Mouse (Mus musculus) heart, postnatal 14 days (tissue): Measurements from ENCODE around the gene Crtc1. TPM values are rescaled to one million over a fixed set of nuclear protein-coding genes. Genes with fewer than 3 reads are reported as not detected.

ENCODE experiments used
- DNase-seq, 2 experiments: peaks; one replicate each; pipeline ENCODE4 v3.0.0; 2021 to 2022
- intact Hi-C: fragments of 180-260 bp; cut with DNase I; formaldehyde crosslinking; loops from one replicate; pipeline ENCODE4 v1.15.1; 2025
- total RNA-seq, 2 experiments: library from RNA; stranded (reverse); gene quantifications; 2 replicates each; pipeline ENCODE4 v1.2.3; 2021

Crtc1 gene
- total RNA-seq, 2 experiments from 2014 or later: 7.7 to 9.5 TPM

DNA sequence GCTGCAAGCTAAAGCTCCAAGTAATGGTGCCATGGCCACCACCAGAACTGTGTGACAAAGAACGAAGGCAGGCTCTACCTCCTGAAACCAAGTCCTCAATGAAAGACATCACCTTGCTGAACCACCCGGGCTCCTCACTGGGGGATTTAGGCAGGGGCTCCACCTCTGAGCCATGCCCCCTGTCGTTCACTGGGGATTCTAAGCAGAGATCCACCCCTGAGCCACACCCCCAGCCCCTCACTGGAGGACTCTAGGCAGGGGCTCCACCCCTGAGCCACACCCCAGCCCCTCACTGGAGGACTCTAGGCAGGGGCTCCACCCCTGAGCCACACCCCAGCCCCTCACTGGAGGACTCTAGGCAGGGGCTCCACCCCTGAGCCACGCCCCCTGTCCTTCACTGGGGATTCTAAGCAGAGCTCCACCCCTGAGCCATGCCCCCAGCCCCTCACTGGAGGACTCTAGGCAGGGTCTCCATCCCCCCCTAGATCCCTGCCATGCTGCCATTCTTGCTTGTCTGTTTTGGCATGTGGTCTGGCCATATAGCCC, 6.3 kb downstream of the Crtc1 start:
- intact Hi-C loops: no loop called here
- no peak for DNase-seq

DNA sequence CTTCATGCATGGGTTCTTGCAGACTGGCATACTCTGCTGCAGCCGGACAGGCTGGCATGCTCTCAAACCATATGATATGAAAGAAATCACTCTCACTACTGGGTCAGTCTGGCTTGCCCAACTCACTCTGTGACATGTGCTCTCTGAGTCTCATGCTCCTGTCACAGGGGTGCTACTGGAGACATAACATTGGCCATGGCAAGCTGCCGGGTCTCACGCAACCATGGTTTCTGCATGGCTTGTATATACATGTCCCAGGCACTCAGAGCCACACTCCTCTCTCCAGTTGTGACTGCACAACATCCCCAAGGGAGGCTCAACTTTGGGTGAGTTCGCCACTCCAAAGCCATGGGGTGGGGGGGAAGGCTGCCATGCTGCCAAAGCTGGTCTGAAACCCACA, 8.2 kb downstream of the Crtc1 start:
- intact Hi-C loops: no loop called here
- no peak for DNase-seq

DNA sequence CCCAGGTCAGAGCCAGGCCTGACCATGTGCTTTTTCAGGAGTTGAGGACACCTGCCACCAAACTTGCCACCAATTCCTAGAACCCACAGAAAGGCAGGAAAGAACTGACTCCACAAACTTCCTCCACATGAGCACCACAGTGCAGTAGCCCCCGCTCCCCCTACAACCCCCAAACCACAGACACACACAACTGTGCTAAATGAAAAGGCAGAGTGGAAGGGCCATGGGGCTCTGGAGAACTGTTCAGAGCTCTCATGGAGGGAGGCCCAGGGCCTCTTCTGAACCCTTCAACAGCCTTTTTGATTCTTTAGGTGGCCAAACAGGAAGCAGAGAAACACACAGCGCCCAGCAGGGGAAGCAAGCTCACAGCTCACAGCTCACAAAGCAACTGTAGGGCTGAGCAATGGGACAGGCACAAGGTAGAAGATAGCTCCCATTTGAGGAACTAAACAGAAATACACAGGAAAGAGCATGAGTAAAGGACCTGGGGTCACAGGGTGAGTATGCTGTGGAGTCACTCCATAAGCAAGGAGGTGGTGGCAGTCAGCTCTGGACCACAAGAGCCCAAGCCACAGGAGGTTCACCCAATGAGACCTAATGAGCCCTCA, 13.0 kb downstream of the Crtc1 start:
- intact Hi-C loops: no loop called here
- no peak for DNase-seq

DNA sequence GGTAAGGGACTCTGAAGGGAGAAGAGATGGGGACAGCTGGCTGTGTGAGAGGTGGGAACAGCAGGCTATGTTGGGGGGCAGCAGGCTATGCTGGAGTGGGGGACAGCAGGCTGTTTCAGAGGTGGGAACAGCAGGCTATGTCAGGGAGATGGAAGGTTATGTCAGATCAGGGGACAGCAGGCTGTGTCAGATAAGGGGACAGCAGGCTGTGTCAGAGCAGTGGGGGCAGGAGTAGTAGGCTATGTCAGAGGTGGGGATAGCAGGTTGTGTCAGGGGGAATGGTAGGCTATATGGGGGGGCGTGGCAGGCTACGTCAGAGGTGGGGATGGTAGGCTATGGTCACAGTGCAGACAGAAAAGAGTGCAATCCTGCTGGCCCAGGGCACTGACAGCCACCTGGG, 16.7 kb downstream of the Crtc1 start:
- intact Hi-C loops: no loop called here

DNA sequence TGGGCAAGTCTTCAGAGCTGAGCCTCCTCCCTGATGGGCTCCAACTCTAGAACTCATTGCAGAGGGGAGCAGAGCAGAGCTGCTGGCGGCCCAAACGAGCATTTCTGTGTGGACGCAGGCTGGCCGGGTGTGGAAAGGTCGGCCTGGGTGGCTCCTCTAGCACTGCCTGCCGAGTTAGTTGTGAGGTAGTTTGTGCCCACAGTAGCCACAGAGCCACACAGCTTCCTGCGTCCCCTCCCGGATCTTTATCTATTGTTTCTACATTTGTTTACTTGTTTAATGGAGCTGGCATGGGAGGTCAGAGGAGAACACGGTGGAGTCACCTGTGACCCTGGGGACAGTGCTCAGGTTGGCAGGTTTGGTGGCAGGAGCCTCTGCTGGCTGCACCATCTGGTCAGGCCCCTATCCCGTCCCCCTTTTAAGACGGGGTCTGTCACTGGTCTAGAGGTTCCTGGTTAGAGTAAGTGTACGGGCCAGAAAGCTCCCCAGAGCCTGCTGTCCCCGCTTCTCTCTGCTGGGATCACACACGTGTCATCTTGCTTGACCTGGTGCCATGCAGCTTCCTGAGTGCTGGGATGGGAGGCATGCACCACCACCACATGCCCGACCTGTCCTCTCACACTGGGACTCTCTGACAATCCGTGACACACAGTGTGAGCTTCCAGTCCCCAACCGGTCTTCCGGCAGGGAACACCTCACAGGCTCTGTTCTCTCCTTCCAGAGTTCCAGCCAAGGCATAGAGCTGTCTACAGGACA, 17.9 kb downstream of the Crtc1 start:
- no peak for DNase-seq
- intact Hi-C loops: no loop called here

More for the DNA sequence above, 16.7 kb downstream of the Crtc1 start:
- no peak for DNase-seq

DNA sequence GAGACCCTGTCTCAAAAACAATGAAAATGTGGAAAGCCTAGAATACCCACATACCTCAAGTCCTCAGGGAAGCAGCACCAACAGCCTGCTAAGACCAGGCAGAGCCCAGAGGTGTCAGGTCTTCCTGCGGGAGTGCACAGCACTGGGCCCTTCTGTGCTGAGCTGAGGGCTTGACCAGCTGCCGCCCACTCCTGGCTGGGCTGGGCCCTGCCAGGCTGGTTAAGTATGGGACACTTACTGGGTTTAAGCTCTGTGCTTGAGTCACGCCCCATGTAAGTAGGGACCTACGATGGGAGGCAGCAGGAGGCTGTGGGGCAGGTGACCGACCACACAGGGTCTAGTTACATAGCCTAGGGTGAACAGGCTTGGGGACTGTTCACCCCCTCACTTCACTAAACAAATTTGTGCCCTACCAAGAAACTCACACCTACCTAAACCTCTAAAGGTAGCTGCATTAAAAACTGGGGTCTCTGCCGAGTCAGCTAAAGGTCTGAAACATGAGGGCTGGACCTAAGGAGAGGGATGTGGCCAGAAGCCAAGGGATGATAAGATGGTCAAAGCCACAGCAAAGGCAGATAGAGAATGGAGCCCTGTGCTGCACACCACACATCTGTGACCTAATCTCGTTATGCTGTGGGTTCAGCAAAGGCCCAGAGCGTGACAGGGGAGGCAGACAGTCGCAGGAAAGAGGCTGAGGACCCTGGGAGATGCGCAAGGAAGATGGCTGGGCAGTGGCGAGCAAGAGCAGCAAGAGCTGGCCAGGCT, 19.3 kb downstream of the Crtc1 start:
- DNase-seq: no peak
- intact Hi-C loops: no loop called here

DNA sequence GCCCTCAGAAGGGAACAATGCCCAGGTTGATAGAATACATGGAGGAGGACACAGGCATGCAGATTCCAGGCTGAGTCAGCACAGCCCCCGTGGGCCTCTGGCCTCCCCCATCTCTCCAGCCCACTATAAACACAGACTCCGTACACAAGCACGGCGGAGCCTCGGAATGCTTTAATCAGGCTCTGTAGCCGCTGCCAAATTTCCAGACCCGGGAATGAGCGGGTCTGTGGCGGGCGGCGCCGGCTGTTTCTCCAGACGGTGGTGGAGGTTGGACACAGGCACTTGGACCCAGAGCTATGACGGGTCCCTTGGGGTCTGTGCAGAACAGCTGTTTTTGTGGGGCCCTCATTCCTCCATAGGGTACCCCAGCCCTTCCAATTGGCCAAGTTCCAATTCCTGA, 20.4 kb downstream of the Crtc1 start:
- DNase-seq: peak; percentile 39 to 53
- intact Hi-C loops: no loop called here

DNA sequence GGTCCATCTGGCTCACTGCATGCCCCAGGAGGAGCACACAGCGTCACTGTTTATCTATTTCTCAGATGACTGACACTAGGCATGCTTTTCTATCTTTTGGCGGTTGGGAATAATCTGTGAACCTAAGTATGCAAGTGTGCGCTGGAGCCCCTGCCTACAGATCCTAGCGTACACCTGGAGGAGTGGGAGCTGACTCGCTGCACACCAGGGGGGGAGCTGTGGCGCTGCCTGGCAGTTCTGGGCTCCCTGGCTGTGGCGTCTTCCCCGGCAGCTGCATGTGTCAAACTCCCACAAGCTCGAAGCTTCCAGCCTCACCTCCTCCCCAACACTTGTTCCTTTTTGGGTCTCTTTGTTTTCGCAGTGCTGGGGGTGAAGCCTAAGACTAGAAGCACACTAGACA, 21.5 kb downstream of the Crtc1 start:
- intact Hi-C loops: no loop called here
- no peak for DNase-seq

DNA sequence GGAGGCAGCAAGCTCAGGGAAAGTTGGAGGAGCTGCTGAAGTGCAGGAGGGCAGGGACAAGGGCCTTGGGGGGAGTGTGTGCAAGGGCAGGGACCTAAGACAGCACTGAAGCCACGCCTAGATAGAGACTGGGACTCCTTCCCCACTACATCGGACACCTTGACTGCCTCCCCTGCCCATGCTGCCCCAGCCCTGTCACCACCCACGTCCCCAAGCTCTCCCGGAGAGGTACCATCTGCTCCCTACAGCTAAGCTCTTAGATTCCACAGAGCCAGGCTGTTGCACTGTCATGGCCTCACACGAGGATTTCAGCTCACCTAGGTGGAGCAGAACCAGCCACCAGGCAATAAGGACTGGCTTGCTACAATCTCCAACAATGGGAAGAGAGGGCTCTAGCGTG, 22.4 kb downstream of the Crtc1 start:
- intact Hi-C loops: no loop called here

DNA sequence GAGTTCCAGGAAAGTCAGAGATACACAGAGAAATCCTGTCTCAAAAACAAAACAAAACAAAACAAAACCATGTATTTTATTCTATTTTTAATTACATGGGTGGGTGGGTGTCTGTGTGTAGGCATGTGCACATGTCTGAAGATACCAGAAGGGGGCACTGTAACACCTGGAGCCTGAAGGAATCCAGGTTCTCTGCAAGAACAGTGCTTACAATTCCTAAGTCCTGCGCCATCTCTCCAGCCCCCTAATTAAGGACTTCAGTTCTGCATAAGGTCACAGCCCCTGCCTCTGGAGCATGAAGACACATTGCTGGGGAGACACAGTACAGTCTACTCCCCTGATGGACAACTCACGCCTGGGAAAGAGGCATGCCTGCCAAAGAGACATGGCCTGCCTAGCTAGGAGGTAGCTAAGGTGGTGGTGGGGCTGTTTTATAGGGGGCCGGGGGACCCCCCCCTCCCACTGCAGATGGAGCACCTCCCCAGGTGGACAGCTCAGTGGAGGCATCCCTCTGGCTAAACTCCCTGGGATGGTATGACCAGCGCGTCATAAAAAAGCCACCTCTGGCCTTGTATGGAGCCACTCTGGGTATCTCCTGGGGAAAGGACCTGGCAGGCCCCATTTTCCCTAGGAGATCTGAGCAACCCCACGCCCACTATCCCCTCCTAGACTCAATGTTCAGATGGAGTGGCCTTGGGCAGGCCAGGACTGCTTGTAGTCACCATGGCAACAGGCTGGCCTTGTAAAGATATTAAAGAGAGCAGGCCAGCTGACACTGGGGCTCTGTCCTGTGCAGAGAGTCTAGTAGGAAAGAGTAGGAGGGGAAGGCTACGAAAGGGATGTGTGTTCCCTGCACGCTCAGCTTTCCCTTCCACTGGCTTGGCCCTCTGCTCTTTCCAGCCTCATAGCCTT, 23.6 kb downstream of the Crtc1 start:
- intact Hi-C loops: loop anchor here (2.0 kb wide), 1 partner anchor 87 kb away; no protein-coding TSS in a partner anchor
- peak in 1 of 2 experiments; percentile 29 for DNase-seq

More for the DNA sequence above, 22.4 kb downstream of the Crtc1 start:
- no peak for DNase-seq

DNA sequence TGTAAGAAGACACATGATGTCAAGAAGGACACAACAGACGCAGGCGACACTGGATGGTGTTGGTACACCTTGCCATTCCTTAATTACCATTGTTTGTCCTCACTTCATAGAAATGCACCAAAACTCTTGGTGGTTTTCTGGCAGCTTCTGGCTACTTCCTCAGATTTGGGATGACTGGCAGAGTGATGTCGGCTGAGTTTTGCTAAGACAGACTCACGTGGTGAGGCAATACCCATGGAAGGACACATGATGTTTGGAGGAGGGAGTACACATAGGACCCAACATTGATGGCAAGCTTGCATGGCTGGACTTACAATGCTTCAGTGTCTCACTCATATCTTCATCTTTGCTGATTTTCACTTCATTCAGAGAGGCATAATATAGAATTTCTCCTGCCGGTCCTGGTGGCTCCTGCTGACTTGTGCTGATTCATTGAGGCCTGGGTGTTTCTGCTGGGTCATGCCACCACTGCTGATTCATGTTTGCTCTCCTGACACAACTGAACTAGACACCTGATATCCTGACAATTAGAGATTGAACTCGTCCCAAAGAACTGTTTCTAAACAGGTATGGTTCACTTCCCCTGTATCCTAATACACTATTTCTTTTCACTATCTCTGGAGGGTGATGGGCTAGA, 25.0 kb downstream of the Crtc1 start:
- no peak for DNase-seq
- intact Hi-C loops: loop anchor here (2.0 kb wide), 1 partner anchor 88 kb away; no protein-coding TSS in a partner anchor

DNA sequence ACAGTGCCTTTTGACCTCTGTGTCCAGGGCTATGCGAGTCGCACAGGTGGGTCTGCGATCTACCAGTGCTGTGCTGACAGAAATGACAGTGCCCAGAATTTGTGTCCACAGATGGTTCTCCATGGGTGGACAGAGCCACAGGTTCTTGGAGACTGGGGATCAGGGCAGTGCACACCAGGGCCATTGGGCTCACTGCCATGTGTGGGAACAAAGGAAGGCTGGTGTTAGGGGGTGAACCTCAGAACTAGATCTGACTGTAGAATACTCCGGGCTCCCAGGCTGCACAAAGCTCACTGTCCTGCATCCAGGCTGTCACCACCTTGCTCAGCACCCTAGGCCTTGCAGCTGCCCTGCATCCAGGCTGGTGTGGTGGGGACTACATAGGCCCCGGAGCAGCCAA, 29.1 kb downstream of the Crtc1 start:
- no peak for DNase-seq
- intact Hi-C loops: no loop called here

DNA sequence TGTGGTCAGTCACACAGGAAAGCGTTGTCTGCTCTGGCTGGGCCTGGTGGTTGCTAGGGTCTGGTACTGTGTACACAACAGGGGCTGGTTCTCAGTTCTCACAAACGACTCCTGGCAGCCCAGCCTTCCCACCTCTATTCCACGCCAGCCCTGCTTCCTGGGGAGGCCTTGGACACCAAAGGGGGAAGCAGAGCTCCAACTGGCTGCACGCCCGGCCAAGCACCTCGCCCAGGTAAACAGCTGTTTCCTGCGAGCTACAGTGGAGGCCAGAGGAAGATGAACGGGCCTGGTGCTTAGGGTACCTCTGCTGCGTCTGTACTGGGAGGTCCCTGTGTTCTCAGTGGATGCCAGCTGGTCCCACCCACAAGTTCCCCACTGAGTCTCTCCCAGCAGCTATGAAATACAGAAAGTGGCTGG, 29.9 kb downstream of the Crtc1 start:
- intact Hi-C loops: no loop called here
- peak; percentile 42 to 45 for DNase-seq

DNA sequence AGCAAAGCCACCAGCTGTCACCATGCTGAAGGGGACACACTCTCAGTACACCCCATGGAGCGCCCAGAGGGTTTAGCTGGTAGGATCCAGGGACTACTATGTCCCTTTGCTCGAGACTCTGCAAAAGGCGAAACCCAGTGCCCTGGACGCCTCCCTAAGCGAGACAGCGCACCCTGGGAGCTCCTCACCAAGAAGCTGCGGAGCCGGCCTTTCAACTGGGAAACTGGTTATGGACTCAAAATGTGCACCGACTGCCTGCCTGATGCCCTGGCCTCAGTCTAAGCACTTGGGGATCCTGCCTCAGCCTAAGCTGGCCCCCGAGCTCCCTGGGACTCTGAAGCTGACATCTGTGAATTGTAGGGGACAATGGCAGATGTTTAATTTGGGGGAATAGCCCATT, 30.4 kb downstream of the Crtc1 start:
- DNase-seq: no peak
- intact Hi-C loops: no loop called here

DNA sequence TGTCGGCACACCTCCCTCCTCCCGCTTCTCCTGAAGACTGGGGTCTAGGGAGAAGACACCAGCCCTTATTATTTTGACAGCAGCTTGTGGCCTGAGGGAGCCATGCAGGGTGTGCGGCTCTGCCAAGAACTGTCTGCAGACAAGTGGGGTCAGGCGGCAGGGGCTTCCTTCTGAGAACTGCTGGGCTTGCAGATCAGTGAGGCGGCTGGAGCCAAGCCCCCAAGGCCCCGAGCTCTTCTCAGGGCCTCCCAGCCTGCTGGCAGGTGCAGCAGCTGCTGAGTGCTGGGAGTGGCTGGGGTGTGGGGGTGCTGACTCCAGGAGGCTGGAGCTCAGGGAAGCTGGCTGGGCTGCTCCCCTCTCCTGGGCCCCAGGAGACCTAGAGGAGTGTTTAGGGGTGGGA, 31.1 kb downstream of the Crtc1 start:
- no peak for DNase-seq
- intact Hi-C loops: no loop called here

DNA sequence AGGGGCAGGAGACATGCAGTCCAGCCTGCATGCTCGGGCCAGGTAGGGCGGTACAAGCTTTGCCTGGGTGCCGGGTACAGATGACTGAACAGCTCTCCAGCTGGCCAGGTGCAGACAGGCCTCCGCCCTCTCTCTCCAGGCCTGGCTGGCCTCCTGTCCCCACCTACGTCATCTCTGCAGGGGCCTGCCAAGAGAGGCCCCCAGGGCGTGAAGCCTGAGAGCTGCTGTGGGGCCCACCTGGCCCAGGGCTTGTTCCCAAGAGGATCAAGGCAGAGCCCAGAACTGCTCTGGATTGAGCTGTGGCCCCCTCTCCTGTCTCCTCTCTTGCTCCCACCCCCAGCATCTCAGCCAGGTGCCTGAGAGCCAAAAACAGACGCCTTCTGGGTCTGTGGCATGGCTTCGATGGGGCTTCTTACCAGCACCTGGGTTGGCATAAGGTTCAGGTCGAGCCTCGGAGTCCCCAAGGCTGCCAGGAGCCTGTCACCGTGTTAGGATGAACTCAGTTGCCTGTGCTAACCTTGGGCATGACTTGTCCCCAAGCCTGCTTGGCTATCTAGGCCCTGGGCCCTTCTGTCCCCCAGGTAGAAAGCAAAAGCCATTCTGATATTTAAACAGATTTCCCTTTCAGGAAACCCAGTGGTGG, 32.8 kb downstream of the Crtc1 start:
- DNase-seq: no peak
- intact Hi-C loops: no loop called here

DNA sequence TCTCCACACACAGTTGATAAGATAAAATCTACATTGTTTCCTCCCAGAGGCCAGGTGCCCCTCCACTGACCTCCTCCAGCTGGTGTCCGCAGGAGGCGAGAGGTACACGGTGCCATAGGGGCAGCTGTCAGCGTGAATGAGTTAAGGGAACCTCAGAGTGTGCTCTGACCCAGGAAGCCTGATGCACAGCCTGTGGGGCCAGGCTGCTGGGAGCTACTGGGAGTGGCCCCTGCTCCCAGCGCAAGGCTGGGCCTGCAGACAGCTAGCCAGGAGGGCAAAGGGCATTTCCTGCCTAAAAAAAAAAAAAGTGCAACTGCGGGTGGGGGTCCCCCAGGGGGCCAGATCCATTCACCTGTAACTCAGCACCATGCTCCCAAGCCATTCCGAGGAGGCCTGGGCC, 34.2 kb downstream of the Crtc1 start:
- no peak for DNase-seq
- intact Hi-C loops: no loop called here

DNA sequence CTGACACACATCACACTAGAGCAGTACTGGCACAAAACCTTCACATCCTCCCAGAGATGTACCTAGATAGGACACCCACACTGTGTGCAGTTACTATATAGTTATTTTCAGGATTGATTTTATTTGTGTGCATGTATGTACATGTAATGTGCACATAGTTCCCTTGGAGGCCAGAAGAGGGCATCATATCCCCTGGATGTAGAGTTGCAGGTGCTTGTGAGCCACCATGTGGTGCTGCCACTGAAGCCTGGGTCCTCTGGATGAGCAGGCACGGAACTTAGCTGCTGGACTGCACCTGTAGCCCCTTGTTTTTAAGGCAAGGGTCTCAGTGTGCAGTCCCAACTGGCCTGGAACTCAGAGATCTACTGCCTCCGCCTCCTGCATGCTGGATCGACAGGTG, 35.2 kb downstream of the Crtc1 start:
- no peak for DNase-seq
- intact Hi-C loops: no loop called here
